Mouse (Mus musculus) CH12.LX (cell line): ENCODE data around the gene Pigu.

Source experiments
- CHD1 ChIP-seq: IDR thresholded peaks from 2 replicates; pipeline ENCODE4 v1.6.1; 2012; ENCODE audit warnings: low read depth, low read length, improper control_type of control experiment, inconsistent platforms
- CTCF ChIP-seq, 2 experiments: IDR thresholded peaks in 1 of 2; conservative IDR thresholded peaks in 1 of 2; 2 replicates each; pipeline ENCODE4 v1.5.1; 2011 to 2012; ENCODE audit warnings: low read depth in 2 of 2, low read length in 2 of 2, improper control_type of control experiment in 1 of 2, inconsistent platforms in 1 of 2, mild to moderate bottlenecking in 1 of 2, moderate library complexity in 1 of 2
- EP300 ChIP-seq: IDR thresholded peaks from 2 replicates; pipeline ENCODE4 v1.6.1; 2011; ENCODE audit warnings: low read length, improper control_type of control experiment
- MAFK ChIP-seq: IDR thresholded peaks from 2 replicates; pipeline ENCODE4 v1.6.1; 2011; ENCODE audit warnings: low read length, improper control_type of control experiment; ENCODE audit not compliant: insufficient replicate concordance
- POLR2A ChIP-seq: IDR thresholded peaks from 2 replicates; pipeline ENCODE4 v1.6.1; 2011; ENCODE audit warnings: low read depth, mild to moderate bottlenecking, improper control_type of control experiment, low read length
- POLR2AphosphoS2 ChIP-seq: IDR thresholded peaks from 2 replicates; pipeline ENCODE4 v1.6.1; 2011; ENCODE audit warnings: low read depth, low read length, improper control_type of control experiment
- TCF12 ChIP-seq: IDR thresholded peaks from 2 replicates; pipeline ENCODE4 v1.6.1; 2014; ENCODE audit warnings: low read depth, mild to moderate bottlenecking, inconsistent platforms, low read length, improper control_type of control experiment
- USF1 ChIP-seq: IDR thresholded peaks from 2 replicates; pipeline ENCODE4 v1.6.1; 2014; ENCODE audit warnings: low read depth, mild to moderate bottlenecking, inconsistent platforms, low read length, improper control_type of control experiment

GRCm38 (mm10) chr2:155242296-155242855, 114.9 kb downstream of the Pigu start:
- no peak for TF ChIP-seq TCF12
- TF ChIP-seq EP300 = no peak
- no peak for TF ChIP-seq CTCF (conservative IDR thresholded peaks at IDR 0.05 in 1 of 2, IDR thresholded peaks at IDR 0.05 in 1 of 2; ENCODE audit: low read depth in 2 of 2, low read length in 2 of 2)
- TF ChIP-seq USF1 = no peak
- no peak for TF ChIP-seq POLR2A
- TF ChIP-seq CHD1 = no peak
- TF ChIP-seq MAFK = no peak
- no peak for TF ChIP-seq POLR2AphosphoS2
